Mouse (Mus musculus): ENCODE results near the gene Fbxl16.

GRCm38 (mm10) chr17:25795609-25796092, 13.2 kb upstream of the Fbxl16 start, which contains the start of gene AC134908.4:
- TF ChIP-seq MYOD1 (IDR thresholded peaks at IDR 0.05; ENCODE audit: control insufficient read depth in 1 of 3, insufficient read length in 2 of 3, low read depth in 2 of 3) = no peak
- no peak for TF ChIP-seq E2F4 (IDR thresholded peaks at IDR 0.05; ENCODE audit: insufficient read depth)
- TF ChIP-seq POLR2A (IDR thresholded peaks at IDR 0.05; ENCODE audit: insufficient read length, low read depth) = no peak
- TF ChIP-seq CEBPB (IDR thresholded peaks at IDR 0.05; ENCODE audit: insufficient read depth, poor library complexity, severe bottlenecking) = no peak
- no peak for TF ChIP-seq MAX (IDR thresholded peaks at IDR 0.05; ENCODE audit: low read depth)
- no peak for TF ChIP-seq TCF12 (IDR thresholded peaks at IDR 0.05; ENCODE audit: insufficient read depth, poor library complexity, severe bottlenecking)
- no peak for TF ChIP-seq USF1 (IDR thresholded peaks at IDR 0.05; ENCODE audit: low read depth)
- TF ChIP-seq REST (IDR thresholded peaks at IDR 0.05; ENCODE audit: insufficient read depth, insufficient read length) = no peak
- TF ChIP-seq MYOG (IDR thresholded peaks at IDR 0.05; ENCODE audit: control insufficient read depth in 1 of 3, insufficient read depth in 1 of 3, insufficient read length in 2 of 3, low read depth in 2 of 3) = no peak
- TF ChIP-seq SRF (IDR thresholded peaks at IDR 0.05; ENCODE audit: control insufficient read depth, insufficient read length, low read depth) = no peak
- no peak for TF ChIP-seq POLR2AphosphoS2 (IDR thresholded peaks at IDR 0.05; ENCODE audit: insufficient read length, low read depth)
- no peak for TF ChIP-seq TCF3 (IDR thresholded peaks at IDR 0.05; ENCODE audit: insufficient read length, low read depth)

Data from myocyte (in vitro differentiated cells).